Mouse (Mus musculus): ENCODE measurements at regions not wholly inside any gene's neighbourhood (a gene's known extent, or its start where the extent isn't known, plus 50 kb on each side); places are given as distances from the start of the nearest gene placed in this dataset.

GRCm38 (mm10) chr16:93458598-93459496 lies 145.0 kb downstream of the Setd4 start:
- WGBS, result 42% methylated on average over 25 of the region's 25 CpGs
- no peak overlapping the region for H3K4me3 ChIP-seq
- peak overlapping the region; percentile 28; the same call in 1 of the 2 replicates for H3K4me2 ChIP-seq
- H3K4me1 ChIP-seq (replicated peaks), result peaks cover 28% of the 10 kb centered on the region
- peaks cover 13% of the 10 kb centered on the region for H3K27me3 ChIP-seq (replicated peaks)
- no peaks in the 10 kb centered on the region for H3K9me3 ChIP-seq (replicated peaks)
- no peak overlapping the region for H3K9ac ChIP-seq
- ATAC-seq (ENCODE audit: insufficient number of reproducible peaks, low FRiP score), result no peak
- no peaks in the 10 kb centered on the region for H3K36me3 ChIP-seq
- peak overlapping the region; percentile 5; the same call in 1 of the 2 replicates for H3K27ac ChIP-seq (ENCODE audit: poor library complexity, severe bottlenecking)

GRCm38 (mm10) chr16:93458011-93458585 lies 145.8 kb downstream of the Setd4 start:
- no peaks in the 10 kb centered on the region for H3K9me3 ChIP-seq (replicated peaks)
- no peaks in the 10 kb centered on the region for H3K36me3 ChIP-seq
- no peak for ATAC-seq (ENCODE audit: insufficient number of reproducible peaks, low FRiP score)
- peaks cover 28% of the 10 kb centered on the region for H3K4me1 ChIP-seq (replicated peaks)
- H3K4me3 ChIP-seq, result no peak overlapping the region
- peaks cover 19% of the 10 kb centered on the region for H3K27me3 ChIP-seq (replicated peaks)
- no peak overlapping the region for H3K4me2 ChIP-seq
- 78% methylated on average over 20 of the region's 20 CpGs for WGBS
- H3K27ac ChIP-seq (ENCODE audit: poor library complexity, severe bottlenecking), result no peak overlapping the region
- no peak overlapping the region for H3K9ac ChIP-seq

DNA sequence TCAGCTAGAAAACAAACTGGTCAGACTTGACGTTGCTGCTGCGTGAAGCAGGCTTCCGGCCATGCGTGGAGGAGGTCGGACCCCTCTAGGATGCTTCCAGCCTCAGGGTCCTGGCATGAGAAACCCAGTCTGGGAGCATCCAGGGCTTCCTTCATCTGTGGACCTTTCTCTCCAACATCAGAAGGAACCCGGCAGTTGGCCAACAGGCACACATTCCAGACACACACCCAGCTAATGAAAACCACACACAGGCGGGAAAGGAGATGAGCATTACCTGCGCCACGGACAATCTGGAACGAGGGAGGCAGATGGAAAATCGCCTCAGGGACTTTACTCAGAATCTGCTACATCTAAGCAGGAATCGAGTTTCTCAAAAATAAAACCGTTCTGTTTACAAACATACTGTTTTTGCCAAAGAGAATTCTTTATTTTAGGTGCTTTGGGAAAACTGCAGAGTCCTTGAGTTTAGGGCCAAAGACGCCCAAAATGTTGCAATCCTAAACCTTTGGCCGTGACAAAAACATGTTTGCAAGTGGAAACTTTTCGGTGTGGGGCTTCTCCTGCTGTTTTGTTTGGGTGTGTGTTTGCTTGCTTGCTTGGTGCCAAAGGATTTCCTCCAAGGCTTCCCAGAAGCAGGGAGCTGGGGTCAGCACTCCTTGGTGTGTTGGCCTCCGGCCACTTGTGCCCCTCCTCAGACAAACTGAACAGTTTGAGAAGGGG lies 147.0 kb downstream of the Setd4 start:
- H3K9me3 ChIP-seq (replicated peaks), result no peaks in the 10 kb centered on the region
- H3K9ac ChIP-seq, result no peak overlapping the region
- WGBS, result 79% methylated on average over 17 of the region's 17 CpGs
- H3K4me3 ChIP-seq, result no peak overlapping the region
- no peak overlapping the region for H3K4me2 ChIP-seq
- ATAC-seq (ENCODE audit: insufficient number of reproducible peaks, low FRiP score), result no peak
- H3K27ac ChIP-seq (ENCODE audit: poor library complexity, severe bottlenecking), result no peak overlapping the region
- no peaks in the 10 kb centered on the region for H3K36me3 ChIP-seq
- H3K27me3 ChIP-seq (replicated peaks), result peaks cover 19% of the 10 kb centered on the region
- H3K4me1 ChIP-seq (replicated peaks), result peaks cover 22% of the 10 kb centered on the region

GRCm38 (mm10) chr16:93454080-93454997 lies 149.5 kb downstream of the Setd4 start:
- H3K9ac ChIP-seq, result no peak overlapping the region
- H3K4me1 ChIP-seq (replicated peaks), result peaks cover 12% of the 10 kb centered on the region; the same call in 1 of the 2 replicates
- H3K27me3 ChIP-seq (replicated peaks), result peaks cover 17% of the 10 kb centered on the region
- no peak overlapping the region for H3K27ac ChIP-seq (ENCODE audit: poor library complexity, severe bottlenecking)
- no peak for ATAC-seq (ENCODE audit: insufficient number of reproducible peaks, low FRiP score)
- H3K4me3 ChIP-seq, result no peak overlapping the region
- whole genome bisulfite sequencing, result 30% methylated on average over 8 of the region's 8 CpGs
- no peaks in the 10 kb centered on the region for H3K9me3 ChIP-seq (replicated peaks)
- no peak overlapping the region for H3K4me2 ChIP-seq
- H3K36me3 ChIP-seq, result no peaks in the 10 kb centered on the region

DNA sequence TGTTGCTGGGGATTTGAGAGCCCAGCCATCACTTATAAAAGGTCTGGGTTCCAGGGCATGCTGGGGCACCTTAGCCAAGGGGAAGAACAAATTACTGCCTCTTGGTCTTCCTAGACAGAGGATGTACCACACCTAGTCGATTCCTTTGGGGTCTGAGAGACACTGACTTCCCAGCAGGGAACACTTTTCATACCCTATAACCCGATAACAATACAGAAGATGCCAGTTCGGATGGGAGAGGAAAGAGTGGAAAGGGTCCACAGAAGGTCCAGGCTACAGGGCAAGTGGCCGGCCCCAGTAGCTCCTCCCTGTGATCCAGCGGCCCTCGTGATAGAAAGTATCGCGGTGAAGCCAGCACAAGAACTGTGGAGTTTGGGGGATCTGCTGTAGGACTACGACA lies 150.8 kb downstream of the Setd4 start:
- no peak overlapping the region for H3K9ac ChIP-seq
- 0 out of 2 replicates have a peak, but pooled peaks cover 2% of the 10 kb centered on the region for H3K4me1 ChIP-seq (replicated peaks)
- H3K4me2 ChIP-seq, result no peak overlapping the region
- H3K27me3 ChIP-seq (replicated peaks), result peaks cover 14% of the 10 kb centered on the region
- H3K36me3 ChIP-seq, result no peaks in the 10 kb centered on the region
- no peaks in the 10 kb centered on the region for H3K9me3 ChIP-seq (replicated peaks)
- no peak for ATAC-seq (ENCODE audit: insufficient number of reproducible peaks, low FRiP score)
- H3K4me3 ChIP-seq, result no peak overlapping the region
- 81% methylated on average over 9 of the region's 9 CpGs for WGBS
- H3K27ac ChIP-seq (ENCODE audit: poor library complexity, severe bottlenecking), result no peak overlapping the region

GRCm38 (mm10) chr16:93450896-93451295 lies 153.0 kb downstream of the Setd4 start:
- H3K4me2 ChIP-seq, result no peak overlapping the region
- H3K9ac ChIP-seq, result no peak overlapping the region
- WGBS, result 80% methylated on average over 6 of the region's 6 CpGs
- no peak overlapping the region for H3K4me3 ChIP-seq
- H3K27me3 ChIP-seq (replicated peaks), result peaks cover 11% of the 10 kb centered on the region; the same call in 1 of the 2 replicates
- H3K27ac ChIP-seq (ENCODE audit: poor library complexity, severe bottlenecking), result no peak overlapping the region
- no peaks in the 10 kb centered on the region for H3K9me3 ChIP-seq (replicated peaks)
- ATAC-seq (ENCODE audit: insufficient number of reproducible peaks, low FRiP score), result no peak
- H3K4me1 ChIP-seq (replicated peaks), result 0 out of 2 replicates have a peak, but pooled peaks cover 2% of the 10 kb centered on the region
- H3K36me3 ChIP-seq, result no peaks in the 10 kb centered on the region

- Histone ChIP-seq H3K9me3 (replicated peaks) (no peaks in the 10 kb centered on the region), H3K27me3 (replicated peaks) (peaks cover 11% of the 10 kb centered on the region; the same call in 1 of the 2 replicates), H3K4me3 (no peak overlapping the region), H3K36me3 (no peaks in the 10 kb centered on the region), H3K9ac (no peak overlapping the region), H3K27ac (ENCODE audit: poor library complexity, severe bottlenecking) (no peak overlapping the region), H3K4me1 (replicated peaks) (0 out of 2 replicates have a peak, but pooled peaks cover 2% of the 10 kb centered on the region), H3K4me2 (no peak overlapping the region)
- ATAC-seq (ENCODE audit: insufficient number of reproducible peaks, low FRiP score), result no peak
- WGBS, result 9% methylated on average over 3 of the region's 3 CpGs
Measured at GRCm38 (mm10) chr16:93449925-93450324, 153.9 kb downstream of the Setd4 start.

- 86% methylated on average over 10 of the region's 10 CpGs for WGBS
- H3K4me3 ChIP-seq, result no peak overlapping the region
- H3K27ac ChIP-seq (ENCODE audit: poor library complexity, severe bottlenecking), result no peak overlapping the region
- H3K4me1 ChIP-seq (replicated peaks), result peaks cover 7% of the 10 kb centered on the region
- no peak overlapping the region for H3K9ac ChIP-seq
- peaks cover 5% of the 10 kb centered on the region; the same call in 1 of the 2 replicates for H3K27me3 ChIP-seq (replicated peaks)
- no peak for ATAC-seq (ENCODE audit: insufficient number of reproducible peaks, low FRiP score)
- no peak overlapping the region for H3K4me2 ChIP-seq
- H3K36me3 ChIP-seq, result no peaks in the 10 kb centered on the region
- H3K9me3 ChIP-seq (replicated peaks), result 0 out of 2 replicates have a peak, but pooled peaks cover 3% of the 10 kb centered on the region
Measured at GRCm38 (mm10) chr16:93448124-93448523, 155.7 kb downstream of the Setd4 start.

DNA sequence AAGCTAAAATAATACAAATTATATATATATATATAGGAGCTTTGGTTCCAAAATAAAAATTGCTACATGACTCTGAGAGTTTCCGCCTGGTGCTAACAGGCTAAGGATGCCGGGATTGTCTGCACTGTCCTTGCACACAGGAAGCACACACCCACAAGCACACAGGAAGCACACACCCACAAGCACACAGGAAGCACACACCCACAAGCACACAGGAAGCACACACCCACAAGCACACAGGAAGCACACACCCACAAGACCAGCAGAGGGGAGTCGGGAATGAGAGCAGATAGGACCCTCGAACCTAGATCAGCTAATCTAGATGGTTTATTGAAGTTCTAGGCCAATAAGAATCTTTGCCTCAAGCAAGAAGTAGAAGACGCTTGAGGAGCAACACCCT lies 156.9 kb downstream of the Setd4 start:
- no peak overlapping the region for H3K4me3 ChIP-seq
- peaks cover 5% of the 10 kb centered on the region; the same call in 1 of the 2 replicates for H3K27me3 ChIP-seq (replicated peaks)
- H3K36me3 ChIP-seq, result no peaks in the 10 kb centered on the region
- no peak overlapping the region for H3K9ac ChIP-seq
- H3K9me3 ChIP-seq (replicated peaks), result 0 out of 2 replicates have a peak, but pooled peaks cover 3% of the 10 kb centered on the region
- ATAC-seq (ENCODE audit: insufficient number of reproducible peaks, low FRiP score), result no peak
- H3K4me2 ChIP-seq, result no peak overlapping the region
- WGBS, result 82% methylated on average over 5 of the region's 5 CpGs
- H3K4me1 ChIP-seq (replicated peaks), result peaks cover 18% of the 10 kb centered on the region
- no peak overlapping the region for H3K27ac ChIP-seq (ENCODE audit: poor library complexity, severe bottlenecking)

DNA sequence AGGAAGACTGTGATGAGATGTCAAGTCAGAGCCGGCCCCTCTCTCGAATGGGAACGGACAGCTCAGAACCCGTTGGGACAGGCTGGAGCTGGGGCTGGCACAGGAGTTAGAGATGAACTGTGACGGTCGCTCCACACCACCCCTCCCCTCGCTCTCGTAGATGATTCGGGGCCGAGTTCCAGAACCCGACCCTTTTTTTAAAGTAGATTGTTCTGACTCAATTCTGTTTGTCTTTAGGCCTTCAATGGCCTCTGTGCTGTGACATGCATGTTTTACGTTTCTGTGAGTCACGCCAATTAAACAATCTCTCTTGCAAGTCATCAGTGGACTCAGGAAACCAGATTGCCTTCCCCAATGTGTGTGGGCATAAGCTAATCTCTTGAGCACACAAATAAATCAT lies 157.7 kb downstream of the Setd4 start:
- H3K9me3 ChIP-seq (replicated peaks), result 0 out of 2 replicates have a peak, but pooled peaks cover 3% of the 10 kb centered on the region
- H3K36me3 ChIP-seq, result no peaks in the 10 kb centered on the region
- H3K27ac ChIP-seq (ENCODE audit: poor library complexity, severe bottlenecking), result no peak overlapping the region
- no peak overlapping the region for H3K9ac ChIP-seq
- H3K27me3 ChIP-seq (replicated peaks), result peaks cover 5% of the 10 kb centered on the region; the same call in 1 of the 2 replicates
- H3K4me3 ChIP-seq, result no peak overlapping the region
- no peak for ATAC-seq (ENCODE audit: insufficient number of reproducible peaks, low FRiP score)
- no peak overlapping the region for H3K4me2 ChIP-seq
- peaks cover 18% of the 10 kb centered on the region for H3K4me1 ChIP-seq (replicated peaks)
- WGBS, result 76% methylated on average over 13 of the region's 13 CpGs

All from heart, embryonic 12.5 days (tissue).